Mouse (Mus musculus) C2C12 (cell line): ENCODE data around the gene Gm20388. TPM values are rescaled to one million over a fixed set of nuclear protein-coding genes. Genes with fewer than 3 reads are reported as not detected.
A peak's percentile ranks its signal among the peaks of the same experiment; 100 is the strongest.

Experiments used
- H3K27me3 ChIP-seq: one replicate; pipeline ENCODE4 v1.6.1; 2011; ENCODE audit not compliant: control insufficient read depth, insufficient read depth, insufficient read length
- H3K36me3 ChIP-seq: one replicate; pipeline ENCODE4 v1.6.1; 2011; ENCODE audit not compliant: control insufficient read depth, insufficient read depth
- H3K4me3 ChIP-seq: one replicate; pipeline ENCODE4 v1.5.1; 2011; ENCODE audit warnings: mild to moderate bottlenecking, control low read depth; ENCODE audit not compliant: poor library complexity, insufficient read depth, severe bottlenecking
- H3K79me2 ChIP-seq: one replicate; pipeline ENCODE4 v1.6.1; 2011; ENCODE audit not compliant: control insufficient read depth, insufficient read depth
- H3K79me3 ChIP-seq: one replicate; pipeline ENCODE4 v1.6.1; 2011; ENCODE audit warnings: low read depth, control low read depth
- H3ac ChIP-seq: one replicate; pipeline ENCODE3; 2011; ENCODE audit warnings: low read depth; ENCODE audit not compliant: control insufficient read depth, insufficient read length
- CEBPB ChIP-seq: IDR thresholded peaks from one replicate; pipeline ENCODE4 v1.6.1; 2011; ENCODE audit warnings: low read depth, mild to moderate bottlenecking, control low read depth, moderate library complexity
- CTCF ChIP-seq: IDR thresholded peaks from one replicate; pipeline ENCODE4 v1.5.1; 2011; ENCODE audit not compliant: control insufficient read depth, insufficient read depth, insufficient read length
- FOSL1 ChIP-seq: IDR thresholded peaks from one replicate; pipeline ENCODE4 v1.8.0; 2011; ENCODE audit warnings: mild to moderate bottlenecking, low read length; ENCODE audit not compliant: poor library complexity, insufficient read depth, severe bottlenecking
- MAX ChIP-seq: IDR thresholded peaks from one replicate; pipeline ENCODE4 v1.6.1; 2011; ENCODE audit warnings: mild to moderate bottlenecking, control low read depth
- MYOD1 ChIP-seq: IDR thresholded peaks from one replicate; pipeline ENCODE4 v1.6.1; 2011; ENCODE audit warnings: low read depth; ENCODE audit not compliant: control insufficient read depth, insufficient read length
- MYOG ChIP-seq: IDR thresholded peaks from one replicate; pipeline ENCODE4 v1.6.1; 2011; ENCODE audit not compliant: control insufficient read depth, insufficient read length; ENCODE audit errors: extremely low read depth
- USF1 ChIP-seq: IDR thresholded peaks from one replicate; pipeline ENCODE4 v1.6.1; 2011; ENCODE audit warnings: low read depth, mild to moderate bottlenecking, control low read depth, moderate library complexity
- polyA plus RNA-seq: library from polyadenylated mRNA; unstranded; fragments of >200 nt; fragmentation: generic; extraction: Trizol; gene quantifications from one replicate; pipeline ENCODE4 v1.2.1, GENCODE M21; 2012; ENCODE audit warnings: missing spikeins

Gm20388 gene
- polyA plus RNA-seq, 1 experiment = 15.0 TPM

GRCm38 (mm10) chr8:122550234-122550994, 2639.8 kb downstream of the Gm20388 start:
- peak overlapping the region; percentile 100 for H3ac ChIP-seq
- H3K36me3 ChIP-seq = peaks cover 6% of the 10 kb centered on the region
- H3K4me3 ChIP-seq = peak overlapping the region; percentile 65
- H3K79me2 ChIP-seq = peaks cover 56% of the 10 kb centered on the region
- TF ChIP-seq MAX (no peak), MYOD1 (no peak), USF1 (no peak), MYOG (no peak), CTCF (no peak), CEBPB (no peak), FOSL1 (no peak)
- peaks cover 43% of the 10 kb centered on the region for H3K79me3 ChIP-seq
- H3K27me3 ChIP-seq = no peaks in the 10 kb centered on the region

DNA sequence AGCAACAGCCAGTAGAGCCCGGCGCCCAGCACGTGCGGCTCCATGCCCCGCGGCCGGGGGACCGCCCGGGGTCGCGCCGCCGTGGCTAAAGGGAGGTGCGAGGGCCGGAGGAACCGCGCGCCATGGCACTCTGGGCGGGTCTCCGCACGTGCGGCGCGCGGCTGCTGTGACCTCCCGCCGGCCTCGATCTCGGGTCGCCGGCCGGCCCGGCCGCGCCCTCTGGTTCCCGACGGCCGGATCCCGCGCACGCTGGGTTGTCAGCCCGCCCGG, 2640.3 kb downstream of the Gm20388 start:
- peak overlapping the region; percentile 65 for H3K4me3 ChIP-seq
- peak overlapping the region; percentile 100 for H3ac ChIP-seq
- H3K79me3 ChIP-seq = peaks cover 38% of the 10 kb centered on the region
- peaks cover 51% of the 10 kb centered on the region for H3K79me2 ChIP-seq
- peaks cover 6% of the 10 kb centered on the region for H3K36me3 ChIP-seq
- TF ChIP-seq MAX (no peak), USF1 (no peak)
- H3K27me3 ChIP-seq = no peaks in the 10 kb centered on the region

GRCm38 (mm10) chr8:122551265-122552051, 2640.8 kb downstream of the Gm20388 start, which contains the start of gene Piezo1:
Gene Piezo1 (minus strand): TSS chr8:122551329.
- TF ChIP-seq FOSL1 = no peak
- no peak for TF ChIP-seq USF1
- TF ChIP-seq CTCF = peak; percentile 100
- TF ChIP-seq MYOD1 = peak; percentile 64
- TF ChIP-seq MYOG = no peak
- no peak for TF ChIP-seq CEBPB
- peak; percentile 75 for TF ChIP-seq MAX
- Histone ChIP-seq H3K36me3 (peaks cover 6% of the 10 kb centered on the region), H3K4me3 (peak within 1 kb of the TSS; percentile 65), H3K79me2 (peaks cover 46% of the 10 kb centered on the region), H3K27me3 (no peaks in the 10 kb centered on the region), H3K79me3 (peaks cover 34% of the 10 kb centered on the region), H3ac (peak within 1 kb of the TSS; percentile 100)

DNA sequence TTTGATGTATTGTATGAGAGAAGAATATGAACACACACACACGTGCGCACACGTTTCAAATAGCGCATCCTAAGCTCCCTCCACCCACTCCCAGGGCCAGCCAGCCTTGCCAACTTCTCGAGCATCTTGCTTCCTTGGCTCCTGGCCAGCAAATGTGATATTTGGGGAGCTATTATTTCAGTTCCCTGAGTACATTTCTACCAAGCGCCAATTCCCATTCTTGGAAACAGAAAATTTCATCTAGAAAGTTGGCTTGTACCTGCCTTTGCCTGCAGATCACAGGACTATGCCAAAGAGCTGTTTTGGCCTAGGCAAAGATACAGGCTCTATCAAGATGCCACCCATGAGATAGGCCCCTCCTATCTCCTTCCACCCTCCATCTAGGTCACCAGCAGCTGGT, 2644.1 kb downstream of the Gm20388 start:
- H3K27me3 ChIP-seq = no peaks in the 10 kb centered on the region
- H3K4me3 ChIP-seq = no peak overlapping the region
- peaks cover 13% of the 10 kb centered on the region for H3K79me2 ChIP-seq
- H3K79me3 ChIP-seq = peaks cover 8% of the 10 kb centered on the region
- no peak overlapping the region for H3ac ChIP-seq
- TF ChIP-seq MAX = no peak
- no peak for TF ChIP-seq MYOD1
- TF ChIP-seq FOSL1 = no peak
- H3K36me3 ChIP-seq = no peaks in the 10 kb centered on the region

DNA sequence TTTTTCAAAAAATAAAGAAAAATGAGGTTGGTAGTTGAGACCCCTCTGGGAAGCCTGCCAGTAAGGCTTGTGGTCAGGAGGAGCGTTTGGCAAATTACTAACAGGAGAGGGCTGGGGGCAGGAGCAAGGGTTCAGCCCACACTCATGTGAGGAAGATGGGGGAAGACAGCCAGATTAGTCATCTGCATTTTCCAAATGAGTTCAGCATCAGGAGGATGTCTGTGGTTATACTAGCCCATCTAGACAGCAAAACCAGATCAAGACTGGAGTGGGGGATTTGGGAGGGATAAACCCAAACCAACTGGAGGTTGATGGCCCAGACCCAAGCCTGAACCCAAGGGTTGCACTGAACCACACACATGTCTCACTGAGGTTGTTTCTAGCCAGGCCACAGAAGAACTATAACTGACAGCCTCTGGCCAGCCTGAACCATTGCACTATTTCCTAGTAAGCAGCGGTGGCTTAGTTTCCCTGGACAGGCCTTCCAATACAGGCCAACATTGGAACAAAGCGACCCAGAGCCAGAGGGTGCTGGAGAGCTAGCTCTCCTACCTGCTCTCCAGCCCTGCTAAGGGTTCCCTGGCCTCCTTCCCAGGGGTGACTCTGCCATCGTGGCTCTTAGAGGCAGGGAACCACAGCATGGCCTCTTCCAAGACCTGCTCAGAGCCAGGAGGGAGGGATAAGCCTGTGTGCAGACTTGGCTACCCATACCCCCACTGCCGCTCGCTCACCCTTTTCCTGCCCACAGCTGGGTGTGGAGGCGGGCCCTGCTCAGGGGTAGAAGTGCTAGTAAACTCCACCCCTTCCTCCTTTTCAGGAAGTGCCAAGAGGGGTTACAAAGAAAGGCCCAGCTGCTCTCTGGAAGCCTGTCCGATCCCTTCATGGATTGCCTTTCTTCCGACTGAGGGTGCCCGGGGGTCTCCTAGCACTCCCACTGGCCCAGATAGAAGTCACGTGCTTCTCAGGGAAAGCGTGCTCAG, 2645.7 kb downstream of the Gm20388 start:
- TF ChIP-seq MYOG (no peak), MAX (peak; percentile 59)
- H3K27me3 ChIP-seq = no peaks in the 10 kb centered on the region
- H3K4me3 ChIP-seq = peak overlapping the region; percentile 18
- no peaks in the 10 kb centered on the region for H3K79me3 ChIP-seq
- H3K36me3 ChIP-seq = no peaks in the 10 kb centered on the region
- H3ac ChIP-seq = peak overlapping the region; percentile 66
- H3K79me2 ChIP-seq = no peaks in the 10 kb centered on the region
